15 mouse cellular contexts compared by ENCODE assay signal in genomic region chr8:120739526-120739925, GRCm38 (mm10). TPM values are rescaled to one million over a fixed set of nuclear protein-coding genes. Genes with fewer than 3 reads are reported as not detected.
A peak's percentile ranks its signal among the peaks of the same experiment; 100 is the strongest.
DNase-seq lines count a peak whose midpoint lies in the region; ATAC-seq and TF ChIP-seq lines count a peak whose summit lies in the region.
"Had no signal": no experiment of that assay in that cellular context is flagged by ENCODE, and none has a peak within 500 bp of the region (broad histone marks: within the 10 kb centered on the region; RNA-seq: fewer than 3 reads in every experiment).

No protein-coding gene starts in this region.

- H3K4me3 ChIP-seq in heart, adult 2 months, result peak overlapping the region; percentile 0; the same call in 1 of the 2 replicates
- H3K4me3 ChIP-seq in kidney, embryonic 15.5 days (replicated peaks), result no peak overlapping the region
- H3K4me3 ChIP-seq in bone marrow, adult 2 months (replicated peaks; ENCODE audit: control insufficient read depth, low read depth, low read length), result peak overlapping the region; percentile 10
- no peak overlapping the region for H3K4me3 ChIP-seq in midbrain, embryonic 15.5 days
- H3K4me3 ChIP-seq: embryonic facial prominence, embryonic 15.5 days; forebrain, embryonic 15.5 days; left cerebral cortex, adult 2 months had no signal

- no peaks in the 10 kb centered on the region for H3K79me2 ChIP-seq in heart, adult 2 months (replicated peaks; ENCODE audit: control insufficient read depth, insufficient read depth, low read length)

- H3K36me3 ChIP-seq in heart, adult 2 months (ENCODE audit: control insufficient read depth, insufficient read depth, low read length), result no peaks in the 10 kb centered on the region
- H3K36me3 ChIP-seq in kidney, embryonic 15.5 days, result no peaks in the 10 kb centered on the region
- no peaks in the 10 kb centered on the region for H3K36me3 ChIP-seq in midbrain, embryonic 15.5 days (replicated peaks)
- H3K36me3 ChIP-seq: embryonic facial prominence, embryonic 15.5 days; forebrain, embryonic 15.5 days; G1E had no signal

- H3K9ac ChIP-seq in heart, adult 2 months (ENCODE audit: low read depth, low read length), result no peak overlapping the region
- no peak overlapping the region for H3K9ac ChIP-seq in kidney, embryonic 15.5 days
- no peak overlapping the region for H3K9ac ChIP-seq in midbrain, embryonic 15.5 days
- H3K9ac ChIP-seq: embryonic facial prominence, embryonic 15.5 days; forebrain, embryonic 15.5 days had no signal

- peak overlapping the region; percentile 38 for H3K27ac ChIP-seq in heart, adult 2 months
- no peak overlapping the region for H3K27ac ChIP-seq in kidney, embryonic 15.5 days
- H3K27ac ChIP-seq in bone marrow, adult 2 months (ENCODE audit: control insufficient read depth, insufficient read depth, low read depth, low read length, poor library complexity), result peak overlapping the region; percentile 73
- H3K27ac ChIP-seq in midbrain, embryonic 15.5 days, result no peak overlapping the region
- H3K27ac ChIP-seq: embryonic facial prominence, embryonic 15.5 days; forebrain, embryonic 15.5 days; left cerebral cortex, adult 2 months had no signal

- TF ChIP-seq POLR2A in heart, adult 2 months (IDR thresholded peaks at IDR 0.05; ENCODE audit: insufficient read depth, low read depth, low read length), result no peak
- TF ChIP-seq POLR2A in bone marrow, adult 2 months (IDR thresholded peaks at IDR 0.05; ENCODE audit: borderline replicate concordance, control insufficient read depth, low read depth, low read length), result no peak

- H3K27me3 ChIP-seq in heart, adult 2 months (ENCODE audit: control insufficient read depth, insufficient read depth, low read length), result no peaks in the 10 kb centered on the region
- peaks cover 40% of the 10 kb centered on the region for H3K27me3 ChIP-seq in kidney, embryonic 15.5 days
- H3K27me3 ChIP-seq in midbrain, embryonic 15.5 days (replicated peaks), result peaks cover 32% of the 10 kb centered on the region

- 39% methylated on average over 15 of the region's 15 CpGs for WGBS in heart, adult 2 months
- 81% methylated on average over 15 of the region's 15 CpGs for WGBS in kidney, embryonic 15.5 days
- 86% methylated on average over 15 of the region's 15 CpGs for WGBS in bone marrow, adult 2 months
- WGBS in midbrain, embryonic 15.5 days, result 91% methylated on average over 15 of the region's 15 CpGs

- H3K4me1 ChIP-seq in heart, adult 2 months (ENCODE audit: control insufficient read depth, insufficient read depth, low read length), result peaks cover 6% of the 10 kb centered on the region
- H3K4me1 ChIP-seq in kidney, embryonic 15.5 days, result peaks cover 39% of the 10 kb centered on the region
- peaks cover 4% of the 10 kb centered on the region; the same call in 1 of the 2 replicates for H3K4me1 ChIP-seq in bone marrow, adult 2 months (ENCODE audit: control insufficient read depth, insufficient read depth, low read length)
- peaks cover 14% of the 10 kb centered on the region for H3K4me1 ChIP-seq in midbrain, embryonic 15.5 days

- H3K4me2 ChIP-seq in kidney, embryonic 15.5 days, result no peak overlapping the region
- no peak overlapping the region for H3K4me2 ChIP-seq in midbrain, embryonic 15.5 days
- H3K4me2 ChIP-seq: embryonic facial prominence, embryonic 15.5 days; forebrain, embryonic 15.5 days had no signal

- peak in 1 of 2 experiments; percentile 24 for DNase-seq in heart, adult 2 months
- DNase-seq in heart, postnatal 25 days (ENCODE audit: low spot score), result no peak
- DNase-seq in kidney, postnatal 36 days, result peak; percentile 42 to 72
- DNase-seq in A20 (ENCODE audit: low read depth, low spot score), result peak; percentile 49
- DNase-seq in cerebellum, adult 18-20 months, result no peak
- DNase-seq: lung, postnatal 36 days; thymus, postnatal 36 days had no signal

- TF ChIP-seq CTCF in heart, adult 2 months (IDR thresholded peaks at IDR 0.05), result no peak
- no peak for TF ChIP-seq CTCF in bone marrow, adult 2 months (IDR thresholded peaks at IDR 0.05; ENCODE audit: control insufficient read depth, insufficient read depth, low read length)

- no peak for ATAC-seq in kidney, embryonic 15.5 days (replicated peaks; ENCODE audit: low FRiP score)
- no peak for ATAC-seq in midbrain, embryonic 15.5 days (replicated peaks)
- ATAC-seq: forebrain, embryonic 15.5 days had no signal

- intact Hi-C loops in heart, adult 2 months (cut with DNase I), result loop anchor here (5.0 kb wide), 2 partner anchors 42 to 58 kb away; no protein-coding TSS in a partner anchor
- intact Hi-C loops in heart, postnatal 25 days (cut with DNase I), result loop anchor here (5.0 kb wide), 1 partner anchor 58 kb away; no protein-coding TSS in a partner anchor

- TF ChIP-seq EP300 in heart, adult 2 months (IDR thresholded peaks at IDR 0.05; ENCODE audit: insufficient read depth, low read depth, low read length), result 0 out of 2 replicates have a peak, but pooled peaks have one; percentile 41

- H3K9me3 ChIP-seq in kidney, embryonic 15.5 days (replicated peaks), result no peaks in the 10 kb centered on the region
- H3K9me3 ChIP-seq in midbrain, embryonic 15.5 days, result no peaks in the 10 kb centered on the region
- H3K9me3 ChIP-seq: embryonic facial prominence, embryonic 15.5 days; forebrain, embryonic 15.5 days had no signal

RNA-seq across cellular contexts. Expression of gene Irf8, which starts 3.4 kb away (rescaled TPM):
- 1 to 10 TPM; 3.6 to 3.8 TPM for total RNA-seq in heart, adult 2 months (2021)
- 4.2 and 4.9 TPM in 2 replicates for polyA plus RNA-seq in heart, adult 2 months (2012; rRNA removed)
- total RNA-seq in heart, postnatal 25 days (2021), result 1 to 10 TPM; 3.2 to 4.5 TPM
- polyA plus RNA-seq in kidney, embryonic 15.5 days (2015; fragmentation: Nextera tagmentation; extraction: Ambion mirVana), result 9.6 and 11.5 TPM in 2 replicates
- 32.8 and 80.9 TPM in 2 replicates for polyA plus RNA-seq in bone marrow, adult 2 months (2011; ENCODE audit: insufficient read depth, insufficient read length, low replicate concordance, missing spikeins)
- 3.7 and 4.0 TPM in 2 replicates for polyA plus RNA-seq in midbrain, embryonic 15.5 days (2015; fragmentation: Nextera tagmentation; extraction: Ambion mirVana)
- polyA plus RNA-seq: C2C12 had no signal

Comparison
In these comparisons a context has a peak if more than half of its experiments do, and no peak if none do; other contexts are left out.
1. DNase-seq: peak in kidney, postnatal 36 days (2 of 2) and A20 (single experiment); none in heart, postnatal 25 days (single experiment) and cerebellum, adult 18-20 months (0 of 2).
2. H3K27ac ChIP-seq: peak in heart, adult 2 months (single experiment) and bone marrow, adult 2 months (single experiment); none in kidney, embryonic 15.5 days (single experiment) and midbrain, embryonic 15.5 days (single experiment).
3. H3K4me3 ChIP-seq: peak in heart, adult 2 months (single experiment) and bone marrow, adult 2 months (single experiment); none in kidney, embryonic 15.5 days (single experiment) and midbrain, embryonic 15.5 days (single experiment).